Mouse (Mus musculus): ENCODE results near the gene Scnm1. TPM values are rescaled to one million over a fixed set of nuclear protein-coding genes. Genes with fewer than 3 reads are reported as not detected.
"Not testable (repeated sequence)": the region's sequence is repeated elsewhere in the genome, so short reads cannot be mapped to it uniquely, and the experiment has no call there.

Scnm1 gene
- total RNA-seq, 1 experiment from 2014 or later, result 146 TPM

- ATAC-seq (ENCODE audit: extremely low read depth, insufficient number of reproducible peaks, low FRiP score, poor library complexity, severe bottlenecking), result no peak
These were observed 16.1 kb downstream of the Scnm1 start for GRCm38 (mm10) chr3:95117751-95118150.

- ATAC-seq (ENCODE audit: extremely low read depth, insufficient number of reproducible peaks, low FRiP score, poor library complexity, severe bottlenecking), result no peak
These were observed 21.1 kb downstream of the Scnm1 start for GRCm38 (mm10) chr3:95112760-95113159.

- peak; percentile 87 for ATAC-seq (ENCODE audit: extremely low read depth, insufficient number of reproducible peaks, low FRiP score, poor library complexity, severe bottlenecking)
These were observed 22.7 kb downstream of the Scnm1 start, which contains the start of gene Vps72 for GRCm38 (mm10) chr3:95110911-95111726. Gene Vps72 (plus strand): TSS chr3:95111022.

GRCm38 (mm10) chr3:95107898-95108297 is 25.9 kb downstream of the Scnm1 start:
- no peak for ATAC-seq (ENCODE audit: extremely low read depth, insufficient number of reproducible peaks, low FRiP score, poor library complexity, severe bottlenecking)

- ATAC-seq (ENCODE audit: extremely low read depth, insufficient number of reproducible peaks, low FRiP score, poor library complexity, severe bottlenecking), result not testable (repeated sequence)
These were observed 26.5 kb downstream of the Scnm1 start for GRCm38 (mm10) chr3:95107308-95107707.

GRCm38 (mm10) chr3:95106338-95107117 is 27.3 kb downstream of the Scnm1 start, which contains the start of gene Pip5k1a:
Gene Pip5k1a (minus strand): TSS chr3:95106930.
- peak; percentile 83 for ATAC-seq (ENCODE audit: extremely low read depth, insufficient number of reproducible peaks, low FRiP score, poor library complexity, severe bottlenecking)

- no peak for ATAC-seq (ENCODE audit: extremely low read depth, insufficient number of reproducible peaks, low FRiP score, poor library complexity, severe bottlenecking)
These were observed 28.0 kb downstream of the Scnm1 start for GRCm38 (mm10) chr3:95105586-95106337.

- no peak for ATAC-seq (ENCODE audit: extremely low read depth, insufficient number of reproducible peaks, low FRiP score, poor library complexity, severe bottlenecking)
These were observed 28.7 kb downstream of the Scnm1 start for GRCm38 (mm10) chr3:95105121-95105520.

GRCm38 (mm10) chr3:95100854-95101253 is 33.0 kb downstream of the Scnm1 start:
- no peak for ATAC-seq (ENCODE audit: extremely low read depth, insufficient number of reproducible peaks, low FRiP score, poor library complexity, severe bottlenecking)

- no peak for ATAC-seq (ENCODE audit: extremely low read depth, insufficient number of reproducible peaks, low FRiP score, poor library complexity, severe bottlenecking)
These were observed 45.7 kb downstream of the Scnm1 start for GRCm38 (mm10) chr3:95088071-95088470.

Other genes with a start within 250 kb of the Scnm1 start
- 98.0 and 111 TPM in 2 replicates for gene Psmb4, start 247.1 kb downstream of the Scnm1 start, total RNA-seq (2017)
- 1.4 and 1.7 TPM in 2 replicates for gene Selenbp1, start 201.0 kb downstream of the Scnm1 start, total RNA-seq (2017)
- 38.9 and 44.0 TPM in 2 replicates for gene Rfx5, start 179.9 kb downstream of the Scnm1 start, total RNA-seq (2017)
- 40.3 and 42.2 TPM in 2 replicates for gene Pi4kb, start 159.3 kb downstream of the Scnm1 start, total RNA-seq (2017)
- gene Zfp687, start 118.6 kb downstream of the Scnm1 start, total RNA-seq (2017), result 22.7 and 34.4 TPM in 2 replicates
- gene Psmd4, start 91.4 kb downstream of the Scnm1 start, total RNA-seq (2017), result 163 and 195 TPM in 2 replicates
- gene Pip5k1a, start 27.1 kb downstream of the Scnm1 start, total RNA-seq (2017), result 26.8 and 30.8 TPM in 2 replicates
- 63.9 and 79.4 TPM in 2 replicates for gene Vps72, start 23.0 kb downstream of the Scnm1 start, total RNA-seq (2017)
- 0.49 and 1.7 TPM in 2 replicates for gene Tmod4, start 9.5 kb downstream of the Scnm1 start, total RNA-seq (2017)
- 11.4 and 12.3 TPM in 2 replicates for gene Lysmd1, start 77 bp upstream of the Scnm1 start, total RNA-seq (2017)
- 120 and 124 TPM in 2 replicates for gene Tnfaip8l2, start 8.3 kb upstream of the Scnm1 start, total RNA-seq (2017)
- gene Sema6c, start 26.4 kb upstream of the Scnm1 start, total RNA-seq (2017), result 0.49 TPM in 1 of 2 replicates, not detected in the other
- 120 and 122 TPM in 2 replicates for gene Gabpb2, start 83.9 kb upstream of the Scnm1 start, total RNA-seq (2017)
- 303 and 323 TPM in 2 replicates for gene Cdc42se1, start 94.7 kb upstream of the Scnm1 start, total RNA-seq (2017)
- 14.1 and 16.3 TPM in 2 replicates for gene Mllt11, start 98.2 kb upstream of the Scnm1 start, total RNA-seq (2017)
- gene Gm128, start 107.6 kb upstream of the Scnm1 start, total RNA-seq (2017), result not detected in 2 replicates
- gene Bnipl, start 117.2 kb upstream of the Scnm1 start, total RNA-seq (2017), result not detected in 2 replicates
- 107 and 116 TPM in 2 replicates for gene Mindy1, start 147.3 kb upstream of the Scnm1 start, total RNA-seq (2017)
- gene Prune1, start 148.1 kb upstream of the Scnm1 start, total RNA-seq (2017), result 12.0 and 13.3 TPM in 2 replicates
- gene Anxa9, start 173.2 kb upstream of the Scnm1 start, total RNA-seq (2017), result 1.5 and 2.3 TPM in 2 replicates
- 162 and 168 TPM in 2 replicates for gene Cers2, start 180.8 kb upstream of the Scnm1 start, total RNA-seq (2017)
- gene Setdb1, start 223.2 kb upstream of the Scnm1 start, total RNA-seq (2017), result 30.6 and 39.3 TPM in 2 replicates

Data from neutrophil, adult 5-6 weeks (primary cell).